Mouse (Mus musculus) liver, embryonic 13.5 days (tissue): Measurements from ENCODE around the gene Kiss1r. TPM values are rescaled to one million over a fixed set of nuclear protein-coding genes. Genes with fewer than 3 reads are reported as not detected.
"Not testable (repeated sequence)": the region's sequence is repeated elsewhere in the genome, so short reads cannot be mapped to it uniquely, and the experiment has no call there.

ENCODE experiments used
- ATAC-seq: fragments of 200-750 bp; cut with Nextera tagmentation; 2 replicates; pipeline ENCODE4 v1.8.0; 2017; ENCODE audit warnings: low read depth, mild to moderate bottlenecking, moderate number of reproducible peaks, moderate library complexity
- DNase-seq: peaks from one replicate; pipeline ENCODE4 v3.0.0; 2022
- H3K27ac ChIP-seq: fragments of 300-500 bp; sonication (generic); 2 replicates; pipeline ENCODE4 v1.5.1; 2015; ENCODE audit warnings: moderate library complexity, mild to moderate bottlenecking, inconsistent platforms
- H3K27me3 ChIP-seq: fragments of 300-500 bp; sonication (generic); 2 replicates; pipeline ENCODE4 v1.6.1; 2015; ENCODE audit warnings: mild to moderate bottlenecking, inconsistent platforms
- H3K36me3 ChIP-seq: fragments of 300-500 bp; sonication (generic); 2 replicates; pipeline ENCODE4 v1.6.1; 2015; ENCODE audit warnings: mild to moderate bottlenecking, inconsistent platforms
- H3K4me1 ChIP-seq: fragments of 300-500 bp; sonication (generic); replicated peaks from 2 replicates; pipeline ENCODE4 v1.6.1; 2015; ENCODE audit warnings: inconsistent platforms
- H3K4me2 ChIP-seq: fragments of 300-500 bp; sonication (generic); 2 replicates; pipeline ENCODE4 v1.6.1; 2015; ENCODE audit warnings: inconsistent platforms, mild to moderate bottlenecking, moderate library complexity
- H3K4me3 ChIP-seq: fragments of 300-500 bp; sonication (generic); replicated peaks from 2 replicates; pipeline ENCODE4 v1.5.1; 2015; ENCODE audit warnings: mild to moderate bottlenecking, inconsistent platforms
- H3K9ac ChIP-seq: fragments of 300-500 bp; sonication (generic); 2 replicates; pipeline ENCODE4 v1.6.1; 2015; ENCODE audit warnings: mild to moderate bottlenecking, inconsistent platforms
- H3K9me3 ChIP-seq: fragments of 300-500 bp; sonication (generic); replicated peaks from 2 replicates; pipeline ENCODE4 v1.6.1; 2016; ENCODE audit warnings: inconsistent platforms
- WGBS: fragments of 180-500 bp; shearing (Covaris S2); methylation state at CpG from one replicate; pipeline ENCODE4 v1.1.7; 2015; ENCODE audit not compliant: insufficient replicate concordance; 5-methylcytosine and 5-hydroxymethylcytosine counted together
- polyA plus RNA-seq: library from polyadenylated mRNA; unstranded; fragments of >200 nt; fragmentation: Nextera tagmentation; extraction: Ambion mirVana; gene quantifications from 2 replicates; pipeline ENCODE4 v1.2.1, GENCODE M21; 2015

Kiss1r gene
- polyA plus RNA-seq, 1 experiment from 2014 or later: 0.28 TPM

GRCm38 (mm10) chr10:79883297-79884084 is 33.3 kb upstream of the Kiss1r start:
- no peaks in the 10 kb centered on the region for H3K9me3 ChIP-seq
- 15% methylated on average over 22 of the region's 22 CpGs for WGBS
- peaks cover 52% of the 10 kb centered on the region for H3K4me1 ChIP-seq
- H3K4me2 ChIP-seq: 0 out of 2 replicates have a peak overlapping the region, but pooled peaks have one; percentile 8
- DNase-seq: peak; percentile 64
- H3K4me3 ChIP-seq: no peak overlapping the region
- H3K36me3 ChIP-seq: no peaks in the 10 kb centered on the region
- no peak overlapping the region for H3K27ac ChIP-seq
- H3K9ac ChIP-seq: no peak overlapping the region; the same call in 1 of the 2 replicates
- H3K27me3 ChIP-seq: peaks cover 23% of the 10 kb centered on the region; the same call in 1 of the 2 replicates
- ATAC-seq: 0 out of 2 replicates have a peak, but pooled peaks have one; percentile 1

- Histone ChIP-seq H3K9me3 (no peaks in the 10 kb centered on the region), H3K27me3 (peaks cover 21% of the 10 kb centered on the region; the same call in 1 of the 2 replicates), H3K36me3 (no peaks in the 10 kb centered on the region), H3K4me1 (peaks cover 45% of the 10 kb centered on the region), H3K4me3 (no peak overlapping the region), H3K9ac (no peak overlapping the region), H3K27ac (no peak overlapping the region), H3K4me2 (no peak overlapping the region)
- ATAC-seq (no peak), DNase-seq (no peak)
- 32% methylated on average over 4 of the region's 4 CpGs for WGBS
Measured at GRCm38 (mm10) chr10:79884446-79884845, 32.3 kb upstream of the Kiss1r start.

- not testable (repeated sequence) for H3K9me3 ChIP-seq, H3K27ac ChIP-seq, H3K9ac ChIP-seq, DNase-seq, H3K36me3 ChIP-seq, H3K4me3 ChIP-seq, ATAC-seq, H3K4me2 ChIP-seq
- peaks cover 17% of the 10 kb centered on the region; the same call in 1 of the 2 replicates for H3K27me3 ChIP-seq
- H3K4me1 ChIP-seq: peaks cover 41% of the 10 kb centered on the region
- WGBS: 35% methylated on average over 3 of the region's 3 CpGs
Measured at GRCm38 (mm10) chr10:79884938-79885337, 31.8 kb upstream of the Kiss1r start.

- Histone ChIP-seq H3K36me3 (no peaks in the 10 kb centered on the region), H3K4me1 (peaks cover 30% of the 10 kb centered on the region), H3K27me3 (peaks cover 13% of the 10 kb centered on the region; the same call in 1 of the 2 replicates), H3K27ac (no peak within 1 kb of the TSS), H3K4me3 (no peak within 1 kb of the TSS), H3K9me3 (no peaks in the 10 kb centered on the region), H3K4me2 (no peak within 1 kb of the TSS), H3K9ac (no peak within 1 kb of the TSS)
- ATAC-seq (no peak), DNase-seq (no peak)
- 53% methylated on average over 6 of the region's 6 CpGs for WGBS
Measured at GRCm38 (mm10) chr10:79886054-79886453, 30.7 kb upstream of the Kiss1r start, which contains the start of gene Elane. Gene Elane, plus strand, starts transcription at chr10:79886247.

GRCm38 (mm10) chr10:79886611-79887010 is 30.2 kb upstream of the Kiss1r start:
- DNase-seq (no peak), ATAC-seq (no peak)
- peaks cover 13% of the 10 kb centered on the region; the same call in 1 of the 2 replicates for H3K27me3 ChIP-seq
- no peak overlapping the region for H3K9ac ChIP-seq
- H3K4me3 ChIP-seq: no peak overlapping the region
- H3K36me3 ChIP-seq: no peaks in the 10 kb centered on the region
- H3K4me1 ChIP-seq: peaks cover 24% of the 10 kb centered on the region
- no peak overlapping the region for H3K4me2 ChIP-seq
- 74% methylated on average over 8 of the region's 8 CpGs for WGBS
- H3K9me3 ChIP-seq: no peaks in the 10 kb centered on the region
- no peak overlapping the region for H3K27ac ChIP-seq

- no peak for DNase-seq
Measured at GRCm38 (mm10) chr10:79889386-79889785, 27.4 kb upstream of the Kiss1r start.

GRCm38 (mm10) chr10:79890670-79891069 is 26.1 kb upstream of the Kiss1r start, which contains the start of gene Cfd:
Gene Cfd, plus strand, starts transcription at chr10:79890853.
- DNase-seq (no peak), ATAC-seq (no peak)
- Histone ChIP-seq H3K36me3 (peaks cover 7% of the 10 kb centered on the region; the same call in 1 of the 2 replicates), H3K27me3 (no peaks in the 10 kb centered on the region), H3K4me1 (0 out of 2 replicates have a peak, but pooled peaks cover 2% of the 10 kb centered on the region), H3K9me3 (no peaks in the 10 kb centered on the region), H3K4me3 (no peak within 1 kb of the TSS), H3K4me2 (no peak within 1 kb of the TSS), H3K27ac (no peak within 1 kb of the TSS), H3K9ac (no peak within 1 kb of the TSS)
- WGBS: 54% methylated on average over 5 of the region's 5 CpGs

More at GRCm38 (mm10) chr10:79889386-79889785, 27.4 kb upstream of the Kiss1r start:
- H3K4me1 ChIP-seq: peaks cover 2% of the 10 kb centered on the region; the same call in 1 of the 2 replicates
- no peak for ATAC-seq
- H3K9ac ChIP-seq: no peak overlapping the region
- H3K27me3 ChIP-seq: no peaks in the 10 kb centered on the region
- H3K27ac ChIP-seq: no peak overlapping the region
- 66% methylated on average over 2 of the region's 2 CpGs for WGBS
- no peak overlapping the region for H3K4me3 ChIP-seq
- H3K9me3 ChIP-seq: no peaks in the 10 kb centered on the region
- H3K4me2 ChIP-seq: no peak overlapping the region
- no peaks in the 10 kb centered on the region for H3K36me3 ChIP-seq

- H3K9me3 ChIP-seq, H3K4me3 ChIP-seq, H3K9ac ChIP-seq, H3K27me3 ChIP-seq, H3K4me2 ChIP-seq, H3K27ac ChIP-seq: not testable (repeated sequence)
- 38% methylated on average over 22 of the region's 22 CpGs for WGBS
- peaks cover 17% of the 10 kb centered on the region for H3K36me3 ChIP-seq
- peak; percentile 42; the same call in 1 of the 2 replicates for ATAC-seq
- peaks cover 12% of the 10 kb centered on the region for H3K4me1 ChIP-seq
- DNase-seq: peak; percentile 69
Measured at GRCm38 (mm10) chr10:79892451-79893118, 24.2 kb upstream of the Kiss1r start.

GRCm38 (mm10) chr10:79896306-79896705 is 20.5 kb upstream of the Kiss1r start:
- Histone ChIP-seq H3K9me3 (no peaks in the 10 kb centered on the region), H3K4me2 (no peak overlapping the region), H3K36me3 (peaks cover 34% of the 10 kb centered on the region), H3K9ac (no peak overlapping the region), H3K27me3 (no peaks in the 10 kb centered on the region), H3K4me3 (no peak overlapping the region), H3K4me1 (peaks cover 25% of the 10 kb centered on the region), H3K27ac (no peak overlapping the region)
- DNase-seq (no peak), ATAC-seq (no peak)
- WGBS: 88% methylated on average over 16 of the region's 16 CpGs

- DNase-seq (no peak), ATAC-seq (peak; percentile 23)
- Histone ChIP-seq H3K4me1 (peaks cover 25% of the 10 kb centered on the region), H3K27ac (peak overlapping the region; percentile 31), H3K9ac (no peak overlapping the region), H3K4me3 (no peak overlapping the region), H3K9me3 (no peaks in the 10 kb centered on the region), H3K36me3 (peaks cover 34% of the 10 kb centered on the region), H3K4me2 (no peak overlapping the region), H3K27me3 (no peaks in the 10 kb centered on the region)
- 76% methylated on average over 13 of the region's 13 CpGs for WGBS
Measured at GRCm38 (mm10) chr10:79896814-79897213, 20.0 kb upstream of the Kiss1r start.
